Mouse (Mus musculus) kidney, adult 2 months (tissue): ENCODE data around the gene Fam155a.

ENCODE experiments used
- CTCF ChIP-seq: fragments of 200-500 bp; conservative IDR thresholded peaks from 2 replicates; pipeline ENCODE4 v1.5.1; 2011; ENCODE audit warnings: low read depth, mild to moderate bottlenecking, control low read depth, low read length, moderate library complexity, mixed read lengths; ENCODE audit not compliant: insufficient read depth, insufficient read length
- POLR2A ChIP-seq: fragments of 200-500 bp; IDR thresholded peaks from one replicate; pipeline ENCODE4 v1.6.1; 2011; ENCODE audit warnings: low read depth, low read length, control low read depth

DNA sequence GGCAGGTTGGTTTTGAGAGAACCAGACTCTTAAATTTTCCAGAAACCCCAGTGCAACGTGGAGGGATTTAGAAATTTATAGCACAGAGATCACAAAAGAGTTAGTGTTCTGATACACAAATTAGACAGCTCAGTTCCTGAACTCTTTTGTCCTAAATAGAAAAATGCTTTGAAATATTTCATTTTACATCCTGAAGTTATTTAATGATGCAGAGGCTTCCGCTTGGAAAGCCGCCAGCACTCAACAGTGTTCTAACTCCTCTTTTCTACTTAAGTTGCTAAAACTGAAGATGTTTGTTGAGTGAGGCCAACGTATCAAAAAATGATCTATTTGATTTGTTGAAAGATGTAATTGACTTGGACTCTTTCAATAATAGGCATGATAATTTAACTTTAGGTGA, 609.4 kb downstream of the Fam155a start:
- TF ChIP-seq CTCF, result no peak
- no peak for TF ChIP-seq POLR2A
